Mouse (Mus musculus): ENCODE measurements around the gene AI481877.
A peak's percentile ranks its signal among the peaks of the same experiment; 100 is the strongest.

AI481877 gene

DNA sequence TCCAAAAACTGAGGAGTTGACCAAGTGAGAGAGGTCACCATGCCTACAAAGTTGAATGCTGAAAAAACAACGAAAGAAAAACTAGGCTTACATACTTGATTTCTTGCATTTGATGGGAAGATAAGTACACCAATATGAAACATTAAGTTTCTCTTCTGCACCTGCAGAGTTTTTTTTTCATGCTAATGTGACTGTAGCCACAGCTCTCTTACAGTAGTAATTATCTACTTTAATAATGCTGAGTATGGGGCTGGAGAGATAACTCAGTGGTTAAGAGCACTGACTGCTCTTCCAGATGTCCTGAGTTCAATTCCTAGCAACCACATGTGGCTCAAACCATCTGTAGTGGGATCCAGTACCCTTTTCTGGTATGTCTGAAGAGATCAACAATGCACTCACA, 13.7 kb downstream of the AI481877 start:
- no peak for DNase-seq (ENCODE audit: low read depth in 1 of 2, low spot score in 2 of 2)

DNA sequence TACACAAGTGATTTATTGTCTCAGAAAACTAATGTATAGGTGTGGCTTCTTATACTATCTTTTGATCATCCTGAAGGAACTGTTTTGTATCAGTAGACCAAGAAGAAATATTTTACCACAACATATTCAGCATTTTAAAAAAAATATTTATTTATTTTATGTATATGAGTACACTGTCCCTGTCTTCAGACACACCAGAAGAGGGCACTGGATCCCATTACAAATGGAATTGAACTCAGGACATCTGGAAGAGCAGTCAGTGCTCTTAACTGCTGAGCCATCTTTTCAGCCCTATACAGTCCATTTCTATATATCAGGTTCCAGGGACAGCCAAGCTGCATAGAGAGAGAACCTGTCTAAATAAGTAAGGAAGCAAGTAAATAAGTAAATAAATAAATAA, 15.2 kb downstream of the AI481877 start:
- DNase-seq (ENCODE audit: low read depth in 1 of 2, low spot score in 2 of 2), result no peak

DNA sequence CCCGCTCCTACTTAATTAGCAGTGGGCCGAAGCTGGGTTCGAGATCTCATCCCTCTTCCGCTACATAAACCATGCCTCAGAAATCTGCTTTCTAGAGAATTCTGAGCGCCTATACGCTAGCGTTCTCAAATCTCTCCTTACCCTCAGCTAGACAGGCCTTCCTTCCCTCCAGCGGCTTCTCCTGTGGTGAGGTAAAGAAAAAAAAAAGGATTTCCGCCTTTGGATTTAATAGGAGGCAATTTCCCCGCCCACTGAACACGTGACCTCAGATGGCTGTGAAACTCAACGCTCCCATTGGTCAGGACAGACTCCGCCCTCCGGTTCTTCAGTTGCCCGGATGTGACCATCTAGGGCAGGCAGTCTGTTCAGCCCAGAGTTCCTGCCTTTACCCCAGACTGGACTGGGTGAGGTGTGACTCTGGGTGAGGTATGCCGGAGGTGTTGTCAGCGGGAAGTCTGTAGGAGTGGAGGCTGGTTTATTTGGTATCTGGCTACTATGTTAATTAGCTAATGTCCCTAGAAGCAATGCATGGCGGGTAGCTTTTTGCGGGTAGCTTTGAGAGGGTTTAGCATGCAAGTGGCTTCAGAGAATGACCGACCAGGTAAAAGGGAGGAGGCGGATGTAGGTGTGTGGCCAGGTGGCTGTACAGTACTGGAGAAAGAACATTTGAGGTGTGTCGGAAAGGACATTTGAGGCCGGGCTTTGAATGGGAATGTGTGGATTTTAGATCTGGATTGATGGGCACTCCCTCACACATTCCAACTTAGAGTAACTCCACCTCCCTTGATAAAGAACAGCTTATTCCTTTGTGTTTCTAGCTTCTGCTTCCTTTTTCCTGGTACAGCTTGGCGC, 20.9 kb downstream of the AI481877 start:
- DNase-seq (ENCODE audit: low read depth in 1 of 2, low spot score in 2 of 2), result no peak

- no peak for DNase-seq (ENCODE audit: low read depth in 1 of 2, low spot score in 2 of 2)
These were observed 30.1 kb downstream of the AI481877 start for GRCm38 (mm10) chr4:59108721-59109120.

GRCm38 (mm10) chr4:59107886-59108285, 30.9 kb downstream of the AI481877 start:
- DNase-seq (ENCODE audit: low read depth in 1 of 2, low spot score in 2 of 2), result no peak

GRCm38 (mm10) chr4:59106661-59107060, 32.1 kb downstream of the AI481877 start:
- no peak for DNase-seq (ENCODE audit: low read depth in 1 of 2, low spot score in 2 of 2)

- no peak for DNase-seq (ENCODE audit: low read depth in 1 of 2, low spot score in 2 of 2)
These were observed 34.6 kb downstream of the AI481877 start for GRCm38 (mm10) chr4:59104166-59104565.

GRCm38 (mm10) chr4:59096393-59096792, 42.4 kb downstream of the AI481877 start:
- peak; percentile 6 to 26 for DNase-seq (ENCODE audit: low read depth in 1 of 2, low spot score in 2 of 2)

GRCm38 (mm10) chr4:59089391-59089790, 49.4 kb downstream of the AI481877 start:
- DNase-seq (ENCODE audit: low read depth in 1 of 2, low spot score in 2 of 2), result no peak

- no peak for DNase-seq (ENCODE audit: low read depth in 1 of 2, low spot score in 2 of 2)
These were observed 55.4 kb downstream of the AI481877 start for GRCm38 (mm10) chr4:59083430-59083829.

GRCm38 (mm10) chr4:59069276-59069675, 69.5 kb downstream of the AI481877 start:
- no peak for DNase-seq (ENCODE audit: low read depth in 1 of 2, low spot score in 2 of 2)

- DNase-seq (ENCODE audit: low read depth in 1 of 2, low spot score in 2 of 2), result no peak
These were observed 76.3 kb downstream of the AI481877 start for GRCm38 (mm10) chr4:59062526-59062925.

- no peak for DNase-seq (ENCODE audit: low read depth in 1 of 2, low spot score in 2 of 2)
These were observed 80.9 kb downstream of the AI481877 start for GRCm38 (mm10) chr4:59057929-59058328.

GRCm38 (mm10) chr4:59051081-59051480, 87.7 kb downstream of the AI481877 start:
- no peak for DNase-seq (ENCODE audit: low read depth in 1 of 2, low spot score in 2 of 2)

DNA sequence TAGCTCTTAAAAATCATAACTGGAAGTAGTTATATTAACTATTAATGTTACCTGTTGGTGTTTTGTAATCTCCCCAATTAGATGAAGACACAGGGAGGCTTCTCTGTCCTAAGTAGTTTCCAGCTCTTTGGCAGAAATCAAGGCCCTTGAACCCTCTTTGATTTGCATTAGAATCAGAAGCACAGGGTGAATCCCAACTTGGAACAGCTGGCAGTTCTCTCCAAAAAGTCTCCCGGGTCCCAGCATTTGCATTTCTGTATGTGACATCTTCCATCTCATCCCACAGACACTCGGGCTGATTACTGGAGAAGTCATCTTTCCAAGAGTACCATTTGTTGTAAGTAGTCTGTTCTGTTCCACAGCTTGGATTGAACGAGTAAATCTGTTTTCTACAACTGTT, 91.6 kb downstream of the AI481877 start:
- no peak for DNase-seq (ENCODE audit: low read depth in 1 of 2, low spot score in 2 of 2)

- no peak for DNase-seq (ENCODE audit: low read depth in 1 of 2, low spot score in 2 of 2)
These were observed 94.9 kb downstream of the AI481877 start for GRCm38 (mm10) chr4:59043891-59044290.

DNA sequence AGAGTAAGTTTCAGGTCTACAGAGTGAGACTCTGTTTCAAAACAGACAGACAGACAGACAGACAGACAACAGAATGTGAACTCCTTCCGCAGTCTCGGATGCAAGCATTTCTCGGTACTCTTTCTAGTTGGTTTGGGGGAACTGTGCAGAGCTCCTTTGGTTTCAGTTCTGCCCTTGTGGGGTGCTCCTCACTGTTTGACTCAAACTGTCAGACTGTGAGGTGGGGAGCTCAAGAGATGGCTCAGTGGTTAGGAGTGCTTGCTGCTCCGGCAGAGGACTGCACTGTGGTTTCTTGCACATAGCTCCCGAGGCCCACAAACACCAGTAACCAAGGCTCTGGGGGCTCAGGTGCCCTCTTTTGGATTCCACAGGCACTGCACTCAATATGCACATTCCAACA, 95.7 kb downstream of the AI481877 start:
- DNase-seq (ENCODE audit: low read depth in 1 of 2, low spot score in 2 of 2), result no peak

DNA sequence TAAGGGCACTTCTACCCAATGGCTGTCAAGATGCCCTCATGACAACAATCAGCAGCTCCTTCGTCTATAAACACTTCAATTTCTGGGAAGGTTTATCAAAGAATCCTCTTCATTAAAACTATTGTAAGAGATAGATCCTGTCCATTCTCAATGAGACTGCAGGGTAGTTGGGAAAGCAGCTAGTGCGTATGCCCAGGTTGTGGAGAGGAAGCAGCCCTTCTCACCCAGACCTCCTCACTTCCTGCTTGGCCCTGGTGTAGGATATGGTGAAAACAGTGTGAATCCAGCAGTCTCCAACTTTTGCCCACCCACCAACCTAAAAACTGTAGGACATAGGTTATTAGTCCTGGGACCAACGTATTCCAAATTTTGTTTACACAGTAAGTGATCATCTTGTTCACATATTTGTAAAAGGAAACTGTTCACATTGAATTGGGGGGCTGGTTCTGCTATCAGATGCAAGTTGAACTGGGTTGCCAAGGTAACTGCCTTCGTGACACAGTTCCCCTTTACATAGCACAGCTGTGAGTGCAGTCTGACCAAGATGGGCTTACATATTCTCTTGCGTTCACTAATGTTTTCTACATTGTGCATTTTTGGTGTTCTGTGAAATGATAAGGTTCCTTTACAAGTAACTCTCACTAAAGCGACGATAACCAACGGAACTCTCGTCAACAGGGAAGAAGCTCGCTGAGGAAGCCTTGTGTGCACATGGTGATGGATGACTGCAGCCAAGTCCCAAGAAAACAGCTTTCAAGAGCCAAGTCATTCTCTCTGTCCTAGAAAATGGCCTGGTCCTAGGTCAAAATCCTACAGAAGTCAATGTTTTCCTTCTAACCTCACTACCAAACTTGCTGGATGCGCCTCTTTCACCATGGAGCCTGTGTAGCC, 98.1 kb downstream of the AI481877 start:
- DNase-seq (ENCODE audit: low read depth in 1 of 2, low spot score in 2 of 2), result no peak

DNA sequence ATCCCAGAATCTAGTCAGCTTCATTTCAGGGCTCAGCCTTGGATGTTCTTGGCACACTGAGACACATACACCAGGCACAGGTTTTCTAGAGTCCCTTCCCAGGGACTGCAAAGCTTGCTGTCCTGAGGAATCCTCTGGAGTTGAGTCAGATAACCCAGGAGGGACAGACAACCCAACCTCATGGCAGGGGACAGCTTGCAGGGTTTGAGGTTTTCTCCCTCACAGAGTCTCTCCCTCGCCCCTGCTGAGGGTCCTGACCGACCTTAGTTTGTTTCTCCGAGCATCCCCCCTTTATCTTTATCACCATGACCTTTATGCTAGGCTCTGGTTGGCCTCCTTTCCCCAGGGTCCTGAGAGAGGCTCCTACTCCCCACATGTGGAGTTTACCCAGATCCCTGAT, 101.3 kb downstream of the AI481877 start:
- no peak for DNase-seq (ENCODE audit: low read depth in 1 of 2, low spot score in 2 of 2)

DNA sequence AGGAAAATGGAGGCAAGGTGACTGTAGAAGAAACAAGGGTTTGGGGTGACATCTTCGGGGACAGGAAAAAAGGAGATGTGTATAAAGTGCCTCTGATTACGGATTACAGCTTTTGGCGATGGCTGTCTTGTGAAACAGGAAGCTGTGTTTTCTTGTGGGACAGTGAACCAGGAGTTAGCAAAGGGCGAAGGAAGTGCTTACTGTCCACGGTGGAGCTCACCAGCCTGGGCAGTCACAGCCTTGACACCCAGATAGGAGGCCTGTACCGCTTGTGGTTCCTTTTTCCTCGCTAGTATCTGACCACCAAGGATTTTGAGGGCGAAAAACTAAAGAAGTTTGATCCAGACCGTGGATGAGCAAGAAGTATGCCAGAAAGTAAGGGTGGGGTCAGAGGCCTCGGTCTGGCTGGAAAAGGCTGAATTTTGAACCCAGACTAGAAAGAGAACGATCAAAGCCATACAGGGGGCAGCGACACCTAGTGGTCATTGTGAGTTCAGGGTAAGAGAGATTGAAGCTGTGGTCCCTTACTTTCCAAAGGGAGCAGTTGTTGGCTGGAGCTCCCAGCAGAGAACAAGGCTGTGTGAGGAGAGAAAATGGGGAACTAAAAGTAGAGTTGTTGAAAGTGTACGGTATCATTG, 102.2 kb downstream of the AI481877 start:
- DNase-seq (ENCODE audit: low read depth in 1 of 2, low spot score in 2 of 2), result peak; percentile 54 to 55

DNA sequence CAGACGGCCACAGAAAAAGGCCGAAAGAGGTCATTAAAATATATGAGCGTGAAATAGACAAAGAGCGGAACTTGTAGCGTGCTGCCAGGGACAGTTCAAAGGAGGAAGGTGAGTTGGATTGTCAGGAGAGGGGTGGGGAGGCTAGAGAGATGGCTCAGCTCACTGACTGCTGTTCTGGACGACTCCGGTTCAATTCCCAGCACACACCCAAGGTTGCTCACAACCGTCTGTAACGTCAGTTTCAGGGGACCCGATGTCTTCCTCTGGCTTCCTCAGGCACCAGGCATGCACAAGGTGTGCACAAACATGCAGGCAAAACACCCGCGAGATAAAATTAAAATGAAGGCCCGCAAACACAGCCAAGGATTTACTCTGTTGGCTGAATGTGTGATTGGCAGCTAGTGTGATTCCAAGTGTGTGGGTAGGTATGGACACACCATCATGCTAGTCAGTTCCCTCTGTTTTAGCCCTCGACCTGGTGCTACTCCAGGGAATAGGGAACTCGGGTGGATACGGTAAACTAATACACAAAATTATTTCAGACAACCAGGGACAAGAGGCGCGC, 102.9 kb downstream of the AI481877 start:
- no peak for DNase-seq (ENCODE audit: low read depth in 1 of 2, low spot score in 2 of 2)
